Mouse (Mus musculus) naive thymus-derived CD4-positive, alpha-beta T cell, adult 2 months (primary cell): ENCODE data around the gene Mc1r.

ENCODE experiments used
- DNase-seq: peaks from one replicate; pipeline ENCODE4 v3.0.0-alpha.2; 2011; ENCODE audit warnings: low read depth

The Mc1r gene

GRCm38 (mm10) chr8:123406786-123407185 is at the start of gene Mc1r:
Gene Mc1r, plus strand, starts transcription at chr8:123407107.
- peak; percentile 86 for DNase-seq

GRCm38 (mm10) chr8:123361082-123361739 is 45.7 kb upstream of the Mc1r start:
- DNase-seq, result peak; percentile 86

GRCm38 (mm10) chr8:123373403-123374238 is 33.3 kb upstream of the Mc1r start, which contains the start of gene Tcf25:
Gene Tcf25, plus strand, starts transcription at chr8:123373753.
- DNase-seq, result peak; percentile 97

- peak; percentile 95 for DNase-seq
Measured at GRCm38 (mm10) chr8:123374239-123374578, 32.7 kb upstream of the Mc1r start.

GRCm38 (mm10) chr8:123375701-123376100 is 31.2 kb upstream of the Mc1r start:
- peak; percentile 12 for DNase-seq

- no peak for DNase-seq
Measured at GRCm38 (mm10) chr8:123376106-123376505, 30.8 kb upstream of the Mc1r start.

- DNase-seq, result no peak
Measured at GRCm38 (mm10) chr8:123381711-123382110, 25.2 kb upstream of the Mc1r start.

GRCm38 (mm10) chr8:123382516-123382915 is 24.4 kb upstream of the Mc1r start:
- DNase-seq, result no peak

- DNase-seq, result peak; percentile 87
Measured at GRCm38 (mm10) chr8:123384883-123385540, 21.9 kb upstream of the Mc1r start.

GRCm38 (mm10) chr8:123387041-123387440 is 19.9 kb upstream of the Mc1r start:
- no peak for DNase-seq

- DNase-seq, result no peak
Measured at GRCm38 (mm10) chr8:123387801-123388200, 19.1 kb upstream of the Mc1r start.

GRCm38 (mm10) chr8:123389026-123389425 is 17.9 kb upstream of the Mc1r start:
- DNase-seq, result no peak

- no peak for DNase-seq
Measured at GRCm38 (mm10) chr8:123398308-123398707, 8.6 kb upstream of the Mc1r start.

GRCm38 (mm10) chr8:123401936-123402335 is 5.0 kb upstream of the Mc1r start:
- DNase-seq, result no peak

- DNase-seq, result no peak
Measured at GRCm38 (mm10) chr8:123402730-123403326, 4.1 kb upstream of the Mc1r start.

- peak; percentile 81 for DNase-seq
Measured at GRCm38 (mm10) chr8:123404521-123404920, 2.4 kb upstream of the Mc1r start.

GRCm38 (mm10) chr8:123407612-123408011 is 705 bp downstream of the Mc1r start:
- DNase-seq, result no peak

- DNase-seq, result peak; percentile 36
Measured at GRCm38 (mm10) chr8:123408586-123409544, 2.0 kb downstream of the Mc1r start.

GRCm38 (mm10) chr8:123410049-123410587 is 3.2 kb downstream of the Mc1r start:
- DNase-seq, result no peak

- DNase-seq, result no peak
Measured at GRCm38 (mm10) chr8:123410788-123411187, 3.9 kb downstream of the Mc1r start.

- DNase-seq, result peak; percentile 76
Measured at GRCm38 (mm10) chr8:123411246-123411645, 4.3 kb downstream of the Mc1r start, which contains the start of gene Tubb3. Gene Tubb3, plus strand, starts transcription at chr8:123411424.
